Mouse (Mus musculus) common myeloid progenitor, adult 5-6 weeks (primary cell): ENCODE measurements around the gene Ankrd45. TPM values are rescaled to one million over a fixed set of nuclear protein-coding genes. Genes with fewer than 3 reads are reported as not detected.

Experiments used
- ATAC-seq: replicated peaks from 2 replicates; pipeline ENCODE4 v1.8.0; 2016; ENCODE audit warnings: low read depth, mild to moderate bottlenecking, moderate TSS enrichment, inconsistent platforms; ENCODE audit not compliant: poor library complexity, severe bottlenecking
- total RNA-seq: library from RNA; stranded (forward); fragments of 200-1000, 187-1606 nt; gene quantifications from 2 replicates; pipeline ENCODE4 v1.2.3, GENCODE M21; 2017

Ankrd45 gene
- total RNA-seq, 1 experiment from 2014 or later, result not detected

DNA sequence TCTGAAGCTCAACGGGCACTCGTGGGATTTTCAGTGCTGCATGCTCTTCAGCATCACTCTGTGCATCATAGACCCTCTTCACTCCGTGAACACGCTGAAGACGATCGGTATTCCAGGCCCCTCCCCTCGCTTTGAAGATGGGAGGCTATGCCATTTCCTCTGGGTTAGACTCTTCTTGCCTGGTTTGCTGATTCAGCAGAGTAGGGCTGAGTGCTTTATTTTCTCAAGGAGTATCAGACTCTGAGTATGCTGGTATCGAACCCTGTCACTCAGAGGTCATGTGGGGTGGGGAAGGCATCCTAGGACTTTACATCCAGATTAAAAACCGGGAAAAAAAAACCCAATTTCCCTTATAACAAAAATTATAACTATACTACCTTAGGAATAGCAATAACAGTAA, 39.9 kb downstream of the Ankrd45 start:
- no peak for ATAC-seq

GRCm38 (mm10) chr1:161183677-161184076, 41.2 kb downstream of the Ankrd45 start:
- ATAC-seq, result 0 out of 2 replicates have a peak, but pooled peaks have one; percentile 50

- no peak for ATAC-seq
These were observed 42.9 kb downstream of the Ankrd45 start for GRCm38 (mm10) chr1:161185431-161185830.

DNA sequence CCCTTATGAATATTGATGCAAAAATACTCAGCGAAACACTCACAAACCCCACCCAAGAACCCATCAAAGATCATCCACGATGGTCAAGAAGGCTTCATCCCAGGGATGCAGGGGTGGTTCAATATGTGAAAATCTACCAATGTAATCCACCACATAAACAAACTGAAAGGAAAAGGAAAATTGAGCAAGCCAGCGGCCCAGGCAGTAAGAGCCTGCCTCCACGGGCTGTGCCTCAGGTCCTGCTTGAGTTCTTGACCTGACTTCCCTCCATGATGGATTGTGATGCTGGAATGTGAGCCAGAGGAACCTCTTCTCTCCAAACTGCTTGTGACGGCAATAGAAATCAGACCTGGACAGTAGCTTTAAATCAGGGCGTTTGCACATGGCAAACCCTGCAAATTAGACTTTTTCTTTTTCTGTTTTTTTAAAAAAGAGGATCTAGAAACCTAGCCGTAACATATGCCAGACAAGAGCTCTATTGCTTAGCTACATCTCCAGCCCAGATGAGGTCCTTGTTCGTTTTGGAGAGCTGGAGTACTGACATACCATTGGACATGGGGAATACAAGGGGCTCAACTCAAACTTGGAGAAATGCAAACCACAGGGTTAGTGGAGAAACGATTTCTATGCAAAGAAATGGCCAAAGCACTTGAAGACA, 47.9 kb downstream of the Ankrd45 start:
- ATAC-seq, result no peak

GRCm38 (mm10) chr1:161195541-161196351, 53.3 kb downstream of the Ankrd45 start:
- ATAC-seq, result peak; percentile 97

- ATAC-seq, result peak; percentile 6; the same call in 1 of the 2 replicates
These were observed 53.9 kb downstream of the Ankrd45 start for GRCm38 (mm10) chr1:161196364-161196763.

DNA sequence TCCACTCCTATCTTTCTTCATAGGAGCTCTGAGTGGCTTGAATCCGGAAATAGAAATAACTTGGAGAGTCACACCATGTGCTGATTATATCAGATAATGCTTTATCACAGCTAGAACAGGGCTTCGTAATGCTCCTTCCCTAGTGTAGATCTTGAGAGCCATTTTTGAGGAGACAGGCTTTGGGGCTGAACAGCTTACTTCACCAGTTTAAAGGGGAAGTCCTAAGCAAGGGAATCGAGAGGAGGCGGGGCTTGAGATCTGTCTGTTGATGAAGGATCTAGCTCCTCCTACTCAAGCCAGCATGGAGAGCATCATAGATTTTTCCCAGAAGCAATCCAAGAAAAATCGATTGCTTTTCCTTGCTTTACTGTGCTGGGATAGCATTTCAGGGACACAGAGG, 57.4 kb downstream of the Ankrd45 start:
- ATAC-seq, result no peak; the same call in 1 of the 2 replicates

- ATAC-seq, result peak; percentile 69; the same call in 1 of the 2 replicates
These were observed 72.0 kb downstream of the Ankrd45 start for GRCm38 (mm10) chr1:161214465-161214864.

GRCm38 (mm10) chr1:161219816-161220215, 77.3 kb downstream of the Ankrd45 start:
- ATAC-seq, result 0 out of 2 replicates have a peak, but pooled peaks have one; percentile 15

Other genes starting within 250 kb of the Ankrd45 start
- 27.2 and 34.9 TPM in 2 replicates for gene Rc3h1, start 236.3 kb upstream of the Ankrd45 start, total RNA-seq
- 0.34 and 0.82 TPM in 2 replicates for gene Serpinc1, start 164.1 kb upstream of the Ankrd45 start, total RNA-seq
- gene Zbtb37, start 107.8 kb upstream of the Ankrd45 start, total RNA-seq, result 6.5 and 8.7 TPM in 2 replicates
- 33.7 and 38.1 TPM in 2 replicates for gene Dars2, start 72.0 kb upstream of the Ankrd45 start, total RNA-seq
- 6.4 and 8.0 TPM in 2 replicates for gene Cenpl, start 72.0 kb upstream of the Ankrd45 start, total RNA-seq
- 17.2 and 22.6 TPM in 2 replicates for gene Klhl20, start 11.2 kb upstream of the Ankrd45 start, total RNA-seq
- not detected in 2 replicates for gene Tex50, start 16.6 kb downstream of the Ankrd45 start, total RNA-seq
- 389 and 411 TPM in 2 replicates for gene Prdx6, start 108.5 kb downstream of the Ankrd45 start, total RNA-seq